Mouse (Mus musculus) thymus, adult 18-20 months (tissue): ENCODE measurements around the gene Ptprn2.

ENCODE experiments used
- DNase-seq, 2 experiments: peaks; one replicate each; pipeline ENCODE4 v3.0.0; 2022; ENCODE audit warnings: mixed read lengths in 2 of 2

The Ptprn2 gene

DNA sequence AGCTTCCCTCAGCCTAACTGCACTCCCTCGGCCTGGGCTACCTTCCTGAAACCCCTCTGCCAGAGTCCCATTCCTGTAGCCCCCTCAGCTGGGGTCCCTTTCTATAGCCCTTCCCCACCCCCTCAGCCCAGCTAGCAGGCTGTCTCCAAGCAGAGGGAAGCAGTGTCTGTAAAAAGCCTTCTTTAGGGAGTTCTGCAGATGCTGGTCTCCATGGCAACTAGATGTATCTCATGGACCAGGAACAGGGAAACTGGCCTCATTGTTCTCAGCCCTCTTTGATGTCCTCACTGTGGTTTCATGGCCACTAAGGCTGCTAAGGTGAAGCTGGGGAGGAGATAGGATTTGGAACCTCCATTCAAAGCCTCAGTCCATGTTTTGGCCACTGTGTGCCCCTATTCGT is 423.1 kb downstream of the Ptprn2 start:
- DNase-seq = no peak

DNA sequence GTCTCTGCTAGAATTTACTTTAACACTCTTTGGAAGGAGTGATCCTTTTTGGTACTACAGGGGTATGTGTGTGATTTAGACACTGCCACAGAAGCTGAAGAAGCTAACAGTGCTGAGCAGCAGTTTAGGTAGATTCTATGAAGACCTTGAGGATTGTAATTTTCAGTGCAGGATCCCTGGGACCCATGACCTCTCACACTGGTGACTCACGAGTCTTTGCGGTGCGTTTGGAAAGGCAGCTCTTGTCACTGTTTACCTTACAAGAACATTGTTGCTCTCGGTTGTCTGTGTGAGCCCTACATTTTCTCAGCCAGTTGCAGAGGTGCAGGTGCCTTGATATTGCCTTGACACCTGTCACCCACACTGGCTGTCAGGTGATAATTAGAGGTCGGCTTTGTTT is 431.3 kb downstream of the Ptprn2 start:
- DNase-seq = no peak

DNA sequence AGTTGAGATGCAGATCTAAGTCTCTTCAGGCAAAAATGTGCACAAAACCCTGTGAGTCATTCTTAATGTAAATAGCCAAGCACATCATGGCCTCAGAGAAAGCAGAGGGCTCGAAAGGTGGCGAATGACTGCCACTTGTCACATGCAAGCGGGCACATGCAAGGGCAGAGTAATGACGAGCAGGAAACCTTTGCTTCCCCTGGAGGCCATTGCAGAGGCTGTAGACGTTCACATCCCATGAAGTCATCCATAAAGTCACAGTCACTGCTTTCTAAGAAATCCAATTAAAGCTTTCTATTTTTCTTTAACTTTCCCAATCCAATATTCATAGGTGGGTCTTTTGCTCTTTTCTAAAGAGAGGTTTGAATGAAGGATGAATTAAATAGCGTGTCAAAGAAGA is 433.7 kb downstream of the Ptprn2 start:
- DNase-seq = no peak

DNA sequence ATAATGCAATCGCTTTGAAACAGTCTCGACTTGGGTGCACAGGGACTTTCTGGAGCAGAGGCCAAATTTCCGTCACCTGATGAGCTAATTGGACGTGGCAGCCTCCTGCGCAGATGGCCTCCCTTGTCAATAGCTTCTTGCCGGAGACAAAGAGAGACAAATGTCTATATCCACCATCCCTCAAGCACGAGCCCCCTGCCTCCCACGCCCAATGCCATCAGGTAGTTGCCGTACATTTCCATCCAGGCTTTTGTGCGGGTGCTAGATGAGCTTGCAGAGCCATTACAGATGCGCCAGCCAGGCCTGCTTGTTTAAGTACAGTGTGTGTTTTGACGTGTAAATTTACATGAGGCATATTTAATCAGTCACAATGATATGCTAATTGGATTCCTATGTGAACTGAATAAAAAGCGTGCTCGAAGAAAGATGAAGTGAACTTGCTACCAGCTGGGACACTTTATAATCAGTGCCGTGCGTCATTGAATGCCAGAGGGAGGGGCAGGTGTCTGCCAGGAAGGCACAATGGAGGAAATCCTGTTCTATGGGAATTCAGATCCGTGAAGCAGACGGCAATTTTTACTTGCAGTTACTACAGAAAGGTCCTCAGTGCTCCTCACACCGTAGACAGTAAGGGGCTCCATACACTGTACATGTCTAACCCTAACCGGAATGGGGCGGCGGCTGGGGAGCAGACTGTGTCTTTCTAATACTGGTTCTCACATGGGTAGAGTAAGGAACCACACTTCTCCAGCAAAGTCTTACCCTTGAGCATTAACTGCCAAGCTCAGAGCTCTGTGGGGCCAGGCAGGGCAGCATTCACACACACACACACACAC is 434.4 kb downstream of the Ptprn2 start:
- no peak for DNase-seq

DNA sequence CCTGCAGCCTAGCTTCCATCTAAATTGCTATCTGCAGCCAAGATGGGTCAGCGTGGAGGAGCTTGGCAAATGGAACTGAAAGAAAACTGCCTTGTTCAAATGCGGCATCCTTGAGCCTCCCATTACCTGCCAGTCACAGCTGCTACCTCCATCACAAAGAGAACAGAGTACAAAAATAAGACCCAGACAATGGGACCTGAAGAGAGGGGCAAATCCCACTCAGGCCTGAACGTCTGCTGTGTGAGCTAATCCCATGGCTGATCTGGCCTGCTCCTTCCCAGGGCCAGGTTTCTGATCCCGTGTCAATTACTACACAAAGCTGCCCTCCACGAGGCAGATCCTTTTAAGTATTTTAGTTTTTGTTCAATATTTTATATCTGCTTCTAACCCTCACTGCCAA is 441.6 kb downstream of the Ptprn2 start:
- no peak for DNase-seq

DNA sequence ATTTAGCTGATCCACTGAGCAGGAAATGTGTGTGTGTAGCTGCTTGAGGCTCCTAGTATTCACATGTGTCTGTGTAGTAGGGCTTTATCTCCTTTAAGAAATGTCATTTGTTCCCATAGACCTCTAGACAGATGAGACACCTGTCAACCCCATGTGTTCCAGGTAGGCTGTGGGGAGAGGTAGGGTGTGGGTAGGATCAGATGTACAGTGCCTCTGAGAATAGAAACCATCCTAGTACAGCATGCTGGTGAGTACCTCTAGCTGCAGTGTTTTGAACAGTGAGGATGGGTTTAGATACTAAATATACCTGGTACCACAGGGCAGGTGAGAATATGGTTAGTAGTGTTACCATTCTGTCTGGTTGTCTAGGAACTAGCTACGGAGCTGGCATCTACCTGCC is 442.0 kb downstream of the Ptprn2 start:
- DNase-seq = no peak

DNA sequence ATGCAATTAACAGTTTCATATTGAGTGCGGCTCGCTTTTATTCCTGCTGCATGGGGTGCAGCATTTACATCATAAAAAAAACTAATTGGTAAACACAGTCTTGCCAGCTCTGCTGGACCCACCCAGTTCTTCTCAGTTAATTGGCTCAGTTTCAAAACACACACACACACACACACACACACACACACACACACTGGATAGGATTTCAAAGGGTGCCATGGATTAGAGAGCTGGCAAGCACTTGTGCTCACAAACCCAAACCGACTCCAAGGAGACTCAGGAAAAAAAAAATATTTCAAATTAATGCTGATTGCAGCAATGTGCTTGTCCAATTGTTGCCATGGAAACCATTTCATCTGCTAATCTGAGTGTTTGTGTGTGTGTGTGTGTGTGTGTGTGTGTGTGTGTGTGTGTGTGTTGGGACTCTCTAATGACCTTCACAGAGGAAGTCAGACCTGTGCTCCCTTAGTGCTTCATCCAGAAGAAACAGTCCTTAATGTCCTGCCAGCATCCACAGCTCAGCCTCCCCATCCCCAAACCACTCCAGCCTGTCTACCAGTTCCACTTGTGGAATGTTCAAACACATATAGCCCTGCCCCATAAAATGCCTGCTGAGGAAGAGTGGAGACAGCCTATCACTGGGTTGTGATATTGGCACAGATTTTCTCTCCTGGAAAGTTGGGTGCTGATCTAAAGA is 452.8 kb downstream of the Ptprn2 start:
- no peak for DNase-seq

DNA sequence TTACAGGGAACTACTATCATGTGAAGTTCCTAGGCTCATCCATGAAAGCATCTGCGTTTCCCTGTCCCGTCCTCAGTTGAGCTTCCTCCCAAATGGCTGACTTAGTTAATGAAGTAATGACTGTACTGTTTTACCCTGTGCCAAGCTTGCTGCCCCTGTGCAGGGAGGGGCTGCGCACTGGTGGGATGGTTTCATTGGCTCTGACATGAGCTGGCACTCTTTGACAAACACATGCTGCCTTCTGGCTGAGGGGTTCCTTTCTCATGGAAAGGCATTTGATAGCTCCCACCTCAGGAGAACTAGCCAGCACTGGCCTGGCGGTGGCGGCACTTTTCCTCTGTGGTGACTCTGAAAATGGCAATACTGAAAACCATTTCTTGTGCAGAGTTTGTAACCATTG is 458.4 kb downstream of the Ptprn2 start:
- no peak for DNase-seq

DNA sequence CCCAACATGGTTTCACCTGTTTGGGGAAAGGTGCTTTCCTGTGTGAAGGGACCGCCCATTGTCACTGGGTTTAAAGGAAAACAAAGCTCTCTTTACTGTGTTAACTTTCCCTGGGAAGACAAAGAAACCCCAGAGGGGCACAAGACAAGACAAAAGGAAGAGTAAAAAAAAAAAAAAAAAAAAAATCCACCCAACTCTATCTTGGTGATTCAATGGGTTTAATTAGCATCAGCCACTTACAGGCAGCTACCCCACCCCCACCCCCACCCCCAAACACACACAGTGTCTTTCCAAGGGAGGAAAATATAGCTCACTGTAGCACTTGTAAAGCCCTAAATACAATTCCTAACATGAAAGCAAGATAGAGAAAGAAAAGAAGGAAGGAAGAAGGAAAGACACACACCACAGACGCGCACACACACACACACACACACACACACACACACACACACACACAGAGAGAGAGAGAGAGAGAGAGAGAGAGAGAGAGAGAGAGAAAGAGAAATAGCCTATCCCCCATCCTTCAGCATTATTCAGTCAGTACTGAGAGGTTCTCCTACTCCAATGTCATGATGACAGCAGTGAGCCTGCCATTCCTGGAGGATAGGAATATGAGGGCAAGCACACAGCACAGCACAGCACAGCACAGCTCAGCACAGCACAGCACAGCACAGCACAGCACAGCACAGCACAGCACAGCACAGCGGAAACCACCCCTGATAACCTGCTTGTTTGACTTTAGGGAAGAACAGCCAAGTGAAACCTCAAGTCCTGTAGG is 462.8 kb downstream of the Ptprn2 start:
- DNase-seq = no peak

DNA sequence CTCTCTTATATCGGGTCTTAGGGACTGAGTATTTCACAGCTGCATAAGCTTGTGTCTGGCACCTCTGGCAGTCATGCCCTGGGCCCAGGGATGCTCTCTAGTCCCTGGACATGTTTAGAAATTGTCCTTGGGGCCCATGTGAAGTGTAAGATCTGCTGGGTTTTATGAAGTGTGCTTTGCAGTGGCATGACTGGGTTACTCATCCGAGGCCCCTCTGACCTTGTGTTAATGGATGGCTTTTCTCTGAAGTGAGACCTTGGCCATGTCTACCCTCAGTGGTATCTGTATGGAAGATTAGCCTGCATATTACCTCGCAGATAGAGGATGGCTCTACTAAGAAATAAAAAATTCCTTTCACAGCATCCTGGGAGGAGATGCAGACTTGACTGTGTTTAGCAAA is 464.2 kb downstream of the Ptprn2 start:
- no peak for DNase-seq

DNA sequence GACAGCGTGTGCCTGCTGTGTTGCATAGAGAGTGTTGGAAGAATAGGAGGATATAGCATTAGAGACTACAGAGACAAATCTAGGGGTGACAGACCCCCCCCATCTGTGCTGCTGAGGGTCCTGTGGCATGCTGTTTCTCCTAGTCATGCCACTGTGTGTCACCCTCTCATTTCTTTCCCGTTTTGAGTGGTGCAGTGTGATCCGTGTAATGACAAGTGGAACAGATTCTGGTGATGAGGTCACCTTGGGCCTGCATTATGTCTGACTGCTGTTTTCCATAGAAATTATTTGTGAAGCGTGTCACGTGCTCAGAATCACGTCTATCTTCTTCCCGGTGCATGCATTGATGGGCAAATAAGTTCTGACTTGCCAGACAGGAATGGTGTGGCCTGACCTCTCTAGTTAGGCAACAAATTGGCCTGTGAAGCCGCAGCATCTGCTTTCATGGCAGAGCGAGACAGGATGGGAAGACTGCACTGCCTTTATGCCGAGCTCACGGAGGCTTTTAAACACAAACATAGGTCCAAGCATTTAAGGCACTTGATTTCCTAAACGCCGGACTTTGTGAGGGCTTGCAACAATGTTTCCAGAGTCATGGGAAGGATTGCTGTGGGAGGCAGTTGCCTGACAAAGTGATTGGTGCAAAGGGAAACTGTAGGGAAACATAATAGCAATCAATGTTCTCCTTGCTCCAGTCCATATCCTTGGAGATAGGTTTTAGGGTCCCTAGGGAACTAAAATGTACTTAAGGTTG is 467.1 kb downstream of the Ptprn2 start:
- no peak for DNase-seq

DNA sequence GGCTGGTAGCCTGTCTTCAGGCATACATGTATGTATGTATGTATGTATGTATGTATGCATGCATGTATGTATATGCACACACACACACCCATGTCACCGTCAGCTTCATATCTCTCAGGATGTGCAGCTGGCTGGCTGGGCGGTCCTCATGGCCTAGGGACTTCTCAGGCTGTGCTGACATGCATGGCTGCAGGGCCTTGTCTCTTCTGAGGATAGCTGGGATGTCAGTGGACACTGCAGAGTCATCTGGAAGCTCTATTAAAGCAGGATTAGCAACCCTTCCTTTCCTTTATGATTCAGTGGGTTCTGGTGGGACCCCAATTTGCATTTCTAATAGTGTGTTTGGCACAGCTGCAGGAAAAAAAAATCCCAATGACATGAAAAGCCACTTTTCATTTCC is 473.6 kb downstream of the Ptprn2 start:
- DNase-seq = no peak

DNA sequence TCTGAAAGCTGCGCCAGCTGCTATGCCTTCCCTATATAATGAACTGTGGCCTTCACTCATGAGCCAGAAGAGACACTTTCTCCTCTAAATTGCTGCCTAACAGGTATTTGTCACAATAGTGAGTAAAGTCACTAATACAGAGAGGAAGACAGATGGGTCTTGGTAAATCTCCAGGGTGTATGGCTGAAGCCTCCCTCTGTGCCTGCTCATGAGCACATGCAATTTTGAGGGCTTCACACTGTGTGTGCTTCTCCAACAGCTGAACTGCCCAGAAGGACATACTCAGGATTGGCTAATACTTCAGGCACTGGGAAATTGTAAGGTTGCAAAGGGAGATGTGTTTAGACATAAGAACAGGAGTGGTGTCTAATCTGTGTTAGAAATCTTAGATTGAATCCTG is 478.4 kb downstream of the Ptprn2 start:
- DNase-seq = no peak

DNA sequence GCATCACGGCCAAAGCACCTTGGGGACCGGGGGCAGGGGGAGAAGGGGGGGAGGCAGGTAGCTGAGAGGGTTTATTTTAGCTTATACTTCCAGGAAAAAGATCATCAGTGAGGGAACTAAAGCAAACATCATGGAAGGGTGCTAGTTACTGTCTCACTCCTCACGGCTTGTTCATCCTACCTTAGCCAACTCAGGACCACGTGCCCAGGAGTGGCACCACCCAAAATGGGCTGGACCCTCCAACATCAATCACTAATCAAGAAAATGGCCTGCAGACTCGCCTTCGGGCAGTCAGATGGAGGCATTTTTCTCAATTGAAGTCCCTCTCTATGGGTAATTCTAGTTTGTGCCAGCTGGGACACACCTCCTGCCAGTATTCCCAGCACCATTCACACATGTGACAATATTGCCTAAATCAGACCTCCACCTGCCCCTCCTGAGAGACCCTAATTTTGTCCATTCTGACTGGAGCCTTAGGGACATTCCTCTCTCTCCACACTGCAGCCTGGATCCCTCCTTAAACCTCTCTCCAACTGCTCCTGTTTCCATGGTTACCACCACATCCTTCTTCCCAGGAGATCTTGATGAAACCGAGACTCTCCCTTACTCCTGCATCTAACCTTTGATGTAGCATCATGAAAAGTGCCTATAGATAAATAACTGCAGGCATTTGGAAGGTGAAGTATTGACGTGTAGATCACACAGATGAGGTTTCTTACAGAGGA is 482.9 kb downstream of the Ptprn2 start:
- DNase-seq = no peak

DNA sequence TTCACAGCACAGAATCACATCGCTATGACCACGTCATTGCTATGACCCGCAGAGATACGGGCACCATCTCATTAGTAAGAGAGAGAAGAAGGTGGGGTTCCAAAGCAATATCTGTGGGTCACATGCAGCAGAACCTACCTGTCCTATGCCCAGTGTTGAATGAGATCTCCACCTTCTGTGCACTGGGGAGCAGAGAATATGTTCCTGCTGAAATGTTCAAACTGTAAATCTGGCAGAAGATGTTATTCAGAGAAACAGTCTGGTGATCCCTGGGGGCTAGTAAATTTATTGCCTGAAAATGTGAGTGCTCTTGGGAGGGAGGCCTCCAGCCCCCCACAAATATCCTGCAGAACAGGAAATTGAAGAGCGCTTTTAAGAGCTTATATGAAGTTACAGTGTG is 490.0 kb downstream of the Ptprn2 start:
- no peak for DNase-seq

DNA sequence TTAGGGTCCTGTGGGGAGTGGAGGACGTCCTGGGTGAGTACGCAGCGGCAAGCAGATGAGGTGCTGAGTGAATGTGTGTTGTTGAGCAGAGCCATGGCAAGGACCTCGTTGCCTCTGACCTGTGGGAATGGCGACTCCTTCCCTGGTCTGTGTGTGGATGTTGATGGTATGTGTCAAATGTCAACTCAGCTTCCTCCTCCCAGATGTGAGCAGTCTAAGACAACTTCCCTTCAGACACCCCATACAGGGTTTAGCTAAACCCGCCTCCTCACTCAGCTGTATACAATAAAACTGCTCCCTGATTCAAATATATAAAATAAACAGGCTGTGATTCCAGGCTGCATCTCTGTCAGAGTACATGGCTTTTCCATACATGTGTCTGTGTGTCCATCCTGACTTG is 491.5 kb downstream of the Ptprn2 start:
- DNase-seq = no peak

DNA sequence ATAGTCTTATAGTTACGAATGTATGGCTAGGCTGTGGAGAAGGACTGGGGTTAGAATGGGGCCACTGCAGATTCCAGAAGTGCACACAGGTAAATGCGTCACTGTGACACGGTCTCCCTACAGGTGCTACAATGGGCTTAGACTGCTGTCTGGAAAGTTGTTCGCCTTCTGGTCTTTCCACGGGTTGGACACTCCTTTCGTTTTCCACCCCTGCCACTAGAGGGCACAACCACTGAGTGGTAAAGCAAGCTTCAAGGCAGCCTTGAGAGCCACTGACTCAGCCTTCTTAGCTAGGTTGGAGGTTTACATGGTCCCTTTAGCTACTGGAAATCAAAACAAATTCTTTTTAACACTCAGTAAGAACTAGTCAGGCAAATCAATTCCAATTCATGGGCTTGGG is 492.7 kb downstream of the Ptprn2 start:
- no peak for DNase-seq

DNA sequence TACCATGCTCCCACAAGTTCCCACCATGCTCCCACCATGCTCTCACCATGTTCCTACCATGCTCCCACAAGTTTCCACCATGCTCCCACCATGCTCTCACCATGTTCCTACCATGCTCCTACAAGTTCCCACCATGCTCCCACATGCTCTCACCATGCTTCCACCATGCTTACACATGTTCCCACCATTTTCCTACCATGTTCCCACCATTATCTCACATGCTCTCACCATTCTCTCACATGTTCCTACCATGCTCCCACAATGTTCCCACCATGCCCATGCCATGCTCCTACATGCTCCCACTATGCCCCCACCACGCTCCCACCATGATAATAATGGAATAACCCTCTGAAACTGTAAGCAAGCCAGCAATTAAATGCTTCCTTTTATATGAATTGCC is 495.8 kb downstream of the Ptprn2 start:
- DNase-seq = no peak

DNA sequence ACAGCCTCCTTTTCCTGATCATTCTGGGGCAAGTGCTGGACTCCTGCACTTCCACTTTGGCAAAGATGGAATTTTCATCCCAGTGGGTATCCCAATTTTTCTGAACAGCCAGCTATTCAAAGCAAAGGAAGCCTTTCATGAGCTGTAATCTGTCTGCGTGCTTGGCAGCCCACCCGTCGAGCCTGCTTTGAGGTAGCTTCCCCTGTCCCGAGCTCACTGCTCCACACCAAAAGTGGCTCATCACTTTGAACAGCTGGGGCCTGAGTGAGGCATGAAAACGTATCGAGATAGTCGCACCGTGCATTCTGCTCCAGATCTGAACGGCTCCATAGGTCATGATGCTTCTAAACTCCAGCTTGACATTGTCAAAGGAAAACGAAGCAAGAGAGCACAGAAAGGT is 503.6 kb downstream of the Ptprn2 start:
- no peak for DNase-seq

DNA sequence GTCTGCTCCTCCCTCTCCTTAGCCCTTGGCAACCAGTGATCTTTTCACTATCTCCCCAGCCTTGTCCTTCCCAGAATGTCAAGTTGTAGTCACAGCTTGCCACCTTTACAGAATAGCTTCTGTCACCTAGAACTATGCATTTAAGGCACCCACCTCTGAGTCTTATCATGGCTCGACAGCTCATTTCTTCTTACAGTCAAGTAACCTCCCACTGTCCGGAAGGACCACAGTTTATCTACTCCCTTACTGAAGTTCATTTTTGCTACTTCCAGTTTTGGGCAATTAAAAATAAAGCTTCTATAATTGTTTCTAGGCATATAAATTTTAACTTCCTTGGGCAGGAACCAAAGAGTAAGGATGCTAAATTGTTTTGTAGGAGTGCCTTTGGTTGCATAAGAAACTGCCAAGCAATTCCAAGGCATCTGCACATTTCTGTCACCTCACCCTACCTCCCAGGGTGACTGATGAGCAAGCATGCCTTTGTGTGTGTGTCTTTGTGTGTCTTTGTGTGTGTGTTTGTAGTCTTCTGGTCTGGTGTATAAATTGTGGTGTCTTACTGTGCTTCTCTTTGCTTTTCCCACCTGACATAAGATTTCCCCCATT is 516.1 kb downstream of the Ptprn2 start:
- no peak for DNase-seq

DNA sequence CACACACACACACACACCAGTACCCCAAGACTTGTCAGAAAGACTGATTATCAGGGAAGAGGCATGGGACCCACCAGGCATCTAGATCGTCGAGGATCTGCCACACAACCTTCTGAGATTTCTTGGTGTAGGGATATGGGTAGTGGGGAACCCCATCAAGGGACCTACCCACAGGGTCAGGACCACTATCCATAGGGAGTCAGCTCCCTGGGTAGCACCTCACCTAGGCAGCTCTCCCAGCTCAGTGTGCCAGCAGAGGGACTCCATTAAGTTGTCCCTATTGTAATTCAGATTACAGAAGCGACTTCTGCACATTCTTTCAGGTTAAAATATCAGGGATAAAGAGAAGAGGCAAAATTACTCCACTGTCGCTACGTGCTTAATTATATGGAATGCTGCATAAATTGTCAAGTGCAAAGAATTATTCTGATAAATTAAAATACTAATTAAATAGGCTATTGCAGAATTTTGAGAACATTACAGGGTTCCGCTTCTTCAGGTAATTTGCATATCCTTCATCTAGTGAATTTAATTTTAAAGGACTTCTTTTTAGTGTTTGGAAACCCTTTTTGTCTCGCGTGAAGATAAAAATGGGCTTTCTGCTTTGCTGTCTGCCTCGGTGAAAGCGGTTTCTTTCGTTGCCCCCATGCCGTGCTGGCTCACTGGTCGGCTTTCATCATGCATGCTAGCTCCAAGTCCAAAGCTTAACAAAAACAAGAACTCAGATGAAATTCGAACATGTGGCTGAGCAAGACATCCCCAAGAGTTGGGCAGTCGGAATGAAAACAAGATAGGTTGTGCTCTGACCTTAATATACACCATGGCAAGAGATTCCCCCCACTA is 531.5 kb downstream of the Ptprn2 start:
- DNase-seq = no peak
